Mouse (Mus musculus): Measurements from ENCODE around the gene Wdr38. TPM values are rescaled to one million over a fixed set of nuclear protein-coding genes. Genes with fewer than 3 reads are reported as not detected.
A peak's percentile ranks its signal among the peaks of the same experiment; 100 is the strongest.

Gene Wdr38
- polyA plus RNA-seq, 1 experiment from 2014 or later: 1.8 TPM

DNA sequence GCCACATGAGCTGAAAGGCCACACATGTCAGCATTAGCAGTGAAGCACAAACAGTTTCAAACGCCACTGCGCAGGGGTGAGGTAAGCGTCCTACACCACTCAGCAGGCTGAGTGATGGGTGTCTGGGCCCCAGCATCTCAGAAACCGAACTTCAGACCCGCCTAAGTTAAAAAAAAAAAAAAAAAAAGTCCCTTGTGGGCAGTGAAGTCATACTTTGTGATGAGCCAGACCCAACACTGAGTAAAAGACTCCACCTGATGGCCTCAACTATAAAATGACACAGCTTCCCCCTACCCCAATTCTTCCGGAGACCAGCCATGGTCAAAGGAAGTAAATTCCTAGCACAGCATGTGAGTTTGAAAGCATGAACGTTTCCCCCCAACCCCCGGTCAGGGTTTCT, 5.8 kb downstream of the Wdr38 start:
- Histone ChIP-seq H3K9me3 (replicated peaks; ENCODE audit: control insufficient read depth, low read length, poor library complexity, severe bottlenecking) (no peaks in the 10 kb centered on the region), H3K36me3 (ENCODE audit: control insufficient read depth, insufficient read depth, low read length) (peaks cover 13% of the 10 kb centered on the region), H3K4me3 (ENCODE audit: low read depth, low read length) (no peak overlapping the region), H3K27me3 (ENCODE audit: control insufficient read depth, insufficient read depth, low read depth, low read length) (no peaks in the 10 kb centered on the region), H3K9ac (ENCODE audit: low read depth, low read length) (no peak overlapping the region), H3K4me1 (ENCODE audit: control insufficient read depth, insufficient read depth, low read length) (peaks cover 29% of the 10 kb centered on the region), H3K27ac (ENCODE audit: low read length) (no peak overlapping the region), H3K4me2 (ENCODE audit: low read length) (peak overlapping the region; percentile 92; the same call in 1 of the 2 replicates)
- no peak for ATAC-seq
- WGBS: 47% methylated on average over 8 of the region's 8 CpGs

DNA sequence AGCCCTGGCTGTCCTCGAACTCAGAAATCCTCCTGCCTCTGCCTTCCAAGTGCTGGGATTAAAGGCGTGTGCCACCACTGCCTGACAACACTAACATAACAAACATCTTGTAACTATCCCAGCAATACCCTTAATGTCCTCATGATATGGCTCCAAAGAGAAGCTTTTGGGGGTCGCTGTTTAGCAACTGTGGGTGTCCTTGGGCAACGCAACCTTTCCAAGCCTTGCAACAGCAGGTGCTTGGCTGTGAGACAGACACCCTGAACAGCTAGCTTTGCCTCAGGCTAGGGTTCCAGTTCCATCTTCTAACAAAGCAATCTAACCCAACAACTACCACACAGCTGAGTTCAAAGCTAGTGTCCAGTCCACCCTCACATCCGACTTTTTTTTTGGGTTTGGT, 6.2 kb downstream of the Wdr38 start:
- ATAC-seq: no peak
- Histone ChIP-seq H3K9me3 (replicated peaks; ENCODE audit: control insufficient read depth, low read length, poor library complexity, severe bottlenecking) (no peaks in the 10 kb centered on the region), H3K4me2 (ENCODE audit: low read length) (peak overlapping the region; percentile 92), H3K4me3 (ENCODE audit: low read depth, low read length) (peak overlapping the region; percentile 58), H3K27ac (ENCODE audit: low read length) (no peak overlapping the region), H3K27me3 (ENCODE audit: control insufficient read depth, insufficient read depth, low read depth, low read length) (no peaks in the 10 kb centered on the region), H3K4me1 (ENCODE audit: control insufficient read depth, insufficient read depth, low read length) (peaks cover 29% of the 10 kb centered on the region), H3K36me3 (ENCODE audit: control insufficient read depth, insufficient read depth, low read length) (peaks cover 13% of the 10 kb centered on the region), H3K9ac (ENCODE audit: low read depth, low read length) (peak overlapping the region; percentile 86; the same call in 1 of the 2 replicates)
- 77% methylated on average over 5 of the region's 5 CpGs for WGBS

DNA sequence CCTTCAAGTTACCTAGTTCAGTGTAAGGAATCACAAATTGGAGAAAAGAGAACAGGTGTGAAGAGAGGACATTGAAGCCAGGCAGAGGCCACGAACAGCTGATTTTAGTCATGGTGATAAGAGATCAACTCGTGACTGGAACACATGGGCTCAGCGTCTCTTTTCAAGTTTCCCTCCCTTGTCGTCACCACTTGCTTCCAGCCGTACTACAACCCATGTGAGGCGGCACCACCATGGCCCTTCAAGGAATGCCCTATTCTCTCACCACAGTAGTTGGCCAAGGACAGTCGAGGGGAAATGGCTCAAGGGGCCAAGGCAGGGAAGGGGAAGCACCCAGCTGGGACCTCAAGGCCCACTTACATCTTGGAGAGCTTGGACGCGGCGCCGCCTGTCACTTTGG, 7.1 kb downstream of the Wdr38 start:
- Histone ChIP-seq H3K4me2 (ENCODE audit: low read length) (peak overlapping the region; percentile 92), H3K9ac (ENCODE audit: low read depth, low read length) (peak overlapping the region; percentile 86), H3K27me3 (ENCODE audit: control insufficient read depth, insufficient read depth, low read depth, low read length) (no peaks in the 10 kb centered on the region), H3K36me3 (ENCODE audit: control insufficient read depth, insufficient read depth, low read length) (peaks cover 13% of the 10 kb centered on the region), H3K4me1 (ENCODE audit: control insufficient read depth, insufficient read depth, low read length) (peaks cover 36% of the 10 kb centered on the region), H3K27ac (ENCODE audit: low read length) (peak overlapping the region; percentile 84), H3K9me3 (replicated peaks; ENCODE audit: control insufficient read depth, low read length, poor library complexity, severe bottlenecking) (no peaks in the 10 kb centered on the region), H3K4me3 (ENCODE audit: low read depth, low read length) (peak overlapping the region; percentile 58)
- WGBS: 0% methylated on average over 11 of the region's 11 CpGs
- peak; percentile 4; the same call in 1 of the 2 replicates for ATAC-seq

DNA sequence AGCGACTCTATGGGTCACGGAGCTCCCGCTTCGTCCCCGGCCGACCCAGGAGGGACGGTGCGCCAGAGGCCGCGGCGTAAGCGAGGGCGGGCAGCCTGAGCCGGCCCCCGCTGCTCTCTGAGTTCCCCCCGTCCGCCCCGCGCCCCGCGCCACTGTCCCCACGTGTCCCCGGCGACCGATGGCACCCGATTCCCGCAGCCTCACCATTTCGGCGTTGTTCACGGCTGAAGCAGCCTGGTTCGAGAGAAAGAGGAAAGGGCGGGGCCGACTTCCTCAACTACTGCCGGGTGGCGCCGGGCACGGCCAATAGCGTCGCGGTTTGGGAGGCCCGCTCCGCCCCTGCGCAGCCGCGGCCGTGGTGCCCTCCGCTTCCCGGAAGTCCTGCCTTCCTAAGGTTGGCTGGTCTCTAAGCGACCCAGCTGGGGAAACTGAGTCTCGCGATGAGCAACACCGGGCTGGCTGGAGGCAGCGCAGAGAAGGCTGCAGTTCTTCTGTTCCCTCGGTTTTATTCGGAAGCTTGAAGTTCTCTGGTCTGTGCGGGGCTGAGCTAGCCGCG, 7.7 kb downstream of the Wdr38 start, which contains the start of gene Arpc5l:
Gene Arpc5l (plus strand): TSS at position 469 of the 556 bp plus-strand sequence.
- Histone ChIP-seq H3K4me3 (ENCODE audit: low read depth, low read length) (peak within 1 kb of the TSS; percentile 58), H3K27me3 (ENCODE audit: control insufficient read depth, insufficient read depth, low read depth, low read length) (no peaks in the 10 kb centered on the region), H3K9ac (ENCODE audit: low read depth, low read length) (peak within 1 kb of the TSS; percentile 86), H3K4me2 (ENCODE audit: low read length) (peak within 1 kb of the TSS; percentile 92), H3K36me3 (ENCODE audit: control insufficient read depth, insufficient read depth, low read length) (peaks cover 13% of the 10 kb centered on the region), H3K9me3 (replicated peaks; ENCODE audit: control insufficient read depth, low read length, poor library complexity, severe bottlenecking) (no peaks in the 10 kb centered on the region), H3K27ac (ENCODE audit: low read length) (peak within 1 kb of the TSS; percentile 84), H3K4me1 (ENCODE audit: control insufficient read depth, insufficient read depth, low read length) (peaks cover 40% of the 10 kb centered on the region)
- peak; percentile 91 for ATAC-seq
- under 1% methylated on average over 54 of the region's 58 CpGs for WGBS

DNA sequence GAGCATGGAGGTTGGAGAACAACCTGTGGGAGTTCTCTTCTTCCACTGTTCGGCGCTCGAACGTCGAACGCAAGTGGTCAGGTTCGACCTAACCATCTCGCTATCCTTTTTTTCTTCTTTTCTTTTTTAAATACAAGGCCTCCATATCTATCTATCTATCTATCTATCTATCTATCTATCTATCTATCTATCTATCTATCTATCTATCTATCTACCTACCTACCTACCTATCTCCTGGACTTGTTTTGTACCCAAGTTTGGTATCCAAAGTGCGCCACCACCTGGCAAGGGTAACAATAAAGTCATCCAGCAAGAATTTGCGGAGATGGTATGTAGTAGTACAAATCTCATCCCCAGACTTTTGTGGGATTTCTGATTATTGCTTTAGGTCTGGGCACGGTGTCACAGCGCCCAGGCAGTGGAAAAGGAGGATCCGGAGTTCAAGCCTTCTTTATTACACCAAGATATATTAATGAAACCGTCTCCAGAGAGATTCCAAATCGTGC, 8.4 kb downstream of the Wdr38 start, which contains the start of gene Rpl35:
Gene Rpl35 (minus strand): TSS at position 51 of the 506 bp plus-strand sequence.
- H3K4me2 ChIP-seq (ENCODE audit: low read length): peak within 1 kb of the TSS; percentile 92
- H3K4me3 ChIP-seq (ENCODE audit: low read depth, low read length): peak within 1 kb of the TSS; percentile 58
- H3K27me3 ChIP-seq (ENCODE audit: control insufficient read depth, insufficient read depth, low read depth, low read length): no peaks in the 10 kb centered on the region
- H3K9me3 ChIP-seq (replicated peaks; ENCODE audit: control insufficient read depth, low read length, poor library complexity, severe bottlenecking): no peaks in the 10 kb centered on the region
- 16% methylated on average over 15 of the region's 15 CpGs for WGBS
- peaks cover 10% of the 10 kb centered on the region for H3K36me3 ChIP-seq (ENCODE audit: control insufficient read depth, insufficient read depth, low read length)
- peaks cover 45% of the 10 kb centered on the region for H3K4me1 ChIP-seq (ENCODE audit: control insufficient read depth, insufficient read depth, low read length)
- ATAC-seq: no peak
- peak within 1 kb of the TSS; percentile 84 for H3K27ac ChIP-seq (ENCODE audit: low read length)
- peak within 1 kb of the TSS; percentile 86 for H3K9ac ChIP-seq (ENCODE audit: low read depth, low read length)

DNA sequence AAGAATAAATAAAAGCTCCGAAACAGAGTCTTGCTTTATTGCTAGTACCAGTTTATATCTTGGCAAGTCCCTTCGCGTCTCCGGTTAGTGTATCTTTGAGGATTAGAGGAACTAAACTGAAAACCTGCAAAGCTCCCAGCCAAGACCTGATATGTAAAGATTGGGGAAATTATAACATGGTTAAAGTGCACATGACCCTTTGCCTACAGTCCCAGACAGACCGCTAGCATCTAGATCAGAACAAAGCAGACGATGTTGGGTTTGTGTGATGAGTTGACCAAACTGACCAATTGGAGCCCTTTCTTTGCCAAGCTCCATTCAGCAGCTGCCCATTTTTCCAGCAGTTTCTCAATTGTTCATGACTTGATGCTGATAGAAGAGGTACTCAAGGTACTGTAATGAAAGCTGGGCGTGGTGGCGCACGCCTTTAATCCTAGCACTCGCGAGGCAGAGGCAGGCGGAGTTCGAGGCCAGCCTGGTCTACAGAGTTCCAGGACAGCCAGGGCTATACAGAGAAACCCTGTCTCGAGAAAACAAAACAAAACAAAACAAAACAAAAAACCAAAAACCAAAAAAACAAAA, 9.0 kb downstream of the Wdr38 start:
- no peaks in the 10 kb centered on the region for H3K27me3 ChIP-seq (ENCODE audit: control insufficient read depth, insufficient read depth, low read depth, low read length)
- 94% methylated on average over 14 of the region's 14 CpGs for WGBS
- no peak overlapping the region for H3K9ac ChIP-seq (ENCODE audit: low read depth, low read length)
- H3K4me3 ChIP-seq (ENCODE audit: low read depth, low read length): no peak overlapping the region
- peak overlapping the region; percentile 84 for H3K4me2 ChIP-seq (ENCODE audit: low read length)
- H3K27ac ChIP-seq (ENCODE audit: low read length): no peak overlapping the region
- no peaks in the 10 kb centered on the region for H3K9me3 ChIP-seq (replicated peaks; ENCODE audit: control insufficient read depth, low read length, poor library complexity, severe bottlenecking)
- peaks cover 3% of the 10 kb centered on the region; the same call in 1 of the 2 replicates for H3K36me3 ChIP-seq (ENCODE audit: control insufficient read depth, insufficient read depth, low read length)
- no peak for ATAC-seq
- peaks cover 46% of the 10 kb centered on the region for H3K4me1 ChIP-seq (ENCODE audit: control insufficient read depth, insufficient read depth, low read length)

DNA sequence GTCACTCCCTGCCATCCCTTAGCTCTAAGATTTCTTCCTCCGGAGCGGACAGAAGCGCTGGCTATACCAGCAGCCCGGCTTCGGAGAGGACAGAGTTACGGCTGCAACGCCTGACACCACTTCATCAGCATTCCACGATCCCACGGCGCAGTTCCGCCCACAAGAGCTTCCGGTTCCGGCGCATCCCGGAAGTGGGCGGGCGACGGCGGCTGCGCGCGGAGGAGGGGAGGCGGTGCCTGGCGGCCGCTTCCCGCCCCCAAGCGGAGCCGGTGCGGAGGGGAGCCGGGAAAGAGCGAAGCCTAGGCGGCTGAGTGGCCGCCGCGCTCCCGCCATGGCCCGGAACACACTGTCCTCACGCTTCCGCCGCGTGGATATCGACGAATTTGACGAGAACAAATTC, 10.6 kb downstream of the Wdr38 start:
- Histone ChIP-seq H3K4me3 (ENCODE audit: low read depth, low read length) (peak overlapping the region; percentile 72), H3K9me3 (replicated peaks; ENCODE audit: control insufficient read depth, low read length, poor library complexity, severe bottlenecking) (no peaks in the 10 kb centered on the region), H3K27ac (ENCODE audit: low read length) (peak overlapping the region; percentile 91), H3K27me3 (ENCODE audit: control insufficient read depth, insufficient read depth, low read depth, low read length) (no peaks in the 10 kb centered on the region), H3K4me2 (ENCODE audit: low read length) (peak overlapping the region; percentile 84), H3K4me1 (ENCODE audit: control insufficient read depth, insufficient read depth, low read length) (peaks cover 47% of the 10 kb centered on the region), H3K9ac (ENCODE audit: low read depth, low read length) (peak overlapping the region; percentile 86), H3K36me3 (ENCODE audit: control insufficient read depth, insufficient read depth, low read length) (no peaks in the 10 kb centered on the region)
- under 1% methylated on average over 39 of the region's 44 CpGs for WGBS
- ATAC-seq: peak; percentile 89

DNA sequence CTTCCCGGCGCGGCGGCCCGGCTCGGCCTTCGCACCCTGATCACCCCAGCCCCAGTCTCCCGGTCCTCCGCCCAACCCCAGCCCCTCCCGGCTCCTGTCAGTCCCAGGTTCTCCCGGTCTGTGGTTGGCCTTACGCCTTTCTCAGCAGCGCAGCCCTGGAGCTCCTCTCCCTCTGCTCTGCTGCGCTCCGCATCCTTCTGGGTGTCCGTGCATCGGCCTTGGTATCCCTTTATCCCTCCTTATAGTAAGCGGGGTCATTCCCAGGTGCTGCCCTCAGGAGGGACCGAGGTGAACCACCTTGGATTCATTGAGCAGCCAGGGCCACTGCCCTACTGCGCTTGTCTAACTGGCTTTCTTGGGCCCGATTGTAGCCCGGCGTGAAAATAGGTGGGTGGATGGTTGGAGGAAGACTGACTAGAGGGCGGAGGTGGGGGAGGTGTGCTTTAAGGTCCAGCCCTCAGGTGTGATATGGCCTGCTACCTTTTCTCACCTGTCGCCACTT, 11.1 kb downstream of the Wdr38 start:
- WGBS: 0% methylated on average over 25 of the region's 25 CpGs
- H3K36me3 ChIP-seq (ENCODE audit: control insufficient read depth, insufficient read depth, low read length): peaks cover under 1% of the 10 kb centered on the region; the same call in 1 of the 2 replicates
- peaks cover 41% of the 10 kb centered on the region for H3K4me1 ChIP-seq (ENCODE audit: control insufficient read depth, insufficient read depth, low read length)

DNA sequence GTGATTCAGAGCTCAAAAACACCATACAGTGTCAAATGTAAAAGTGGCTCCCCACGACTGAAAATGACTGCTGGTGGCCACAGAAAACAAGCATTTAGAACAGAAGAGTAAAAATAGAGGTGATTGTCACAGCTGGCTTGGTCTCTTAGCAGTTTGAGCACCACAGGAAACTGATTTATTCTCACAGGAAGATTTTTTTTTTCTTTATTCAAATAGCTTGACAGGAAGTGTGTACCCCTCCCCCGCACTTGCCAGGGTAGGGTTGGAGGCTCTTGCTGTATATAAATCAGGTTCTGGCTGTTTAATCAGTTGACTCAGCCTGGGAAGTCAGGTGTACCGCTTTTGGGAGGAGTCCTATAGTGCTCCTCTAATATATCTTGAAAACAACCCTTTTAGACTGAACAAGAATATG, 11.7 kb downstream of the Wdr38 start:
- H3K36me3 ChIP-seq (ENCODE audit: control insufficient read depth, insufficient read depth, low read length): peaks cover 6% of the 10 kb centered on the region
- H3K4me2 ChIP-seq (ENCODE audit: low read length): peak overlapping the region; percentile 84
- H3K27me3 ChIP-seq (ENCODE audit: control insufficient read depth, insufficient read depth, low read depth, low read length): no peaks in the 10 kb centered on the region
- H3K4me3 ChIP-seq (ENCODE audit: low read depth, low read length): peak overlapping the region; percentile 72
- H3K9ac ChIP-seq (ENCODE audit: low read depth, low read length): peak overlapping the region; percentile 86
- H3K9me3 ChIP-seq (replicated peaks; ENCODE audit: control insufficient read depth, low read length, poor library complexity, severe bottlenecking): no peaks in the 10 kb centered on the region
- 26% methylated on average over 3 of the region's 3 CpGs for WGBS
- H3K4me1 ChIP-seq (ENCODE audit: control insufficient read depth, insufficient read depth, low read length): peaks cover 36% of the 10 kb centered on the region
- no peak for ATAC-seq
- no peak overlapping the region; the same call in 1 of the 2 replicates for H3K27ac ChIP-seq (ENCODE audit: low read length)

More for the DNA sequence above, 11.1 kb downstream of the Wdr38 start:
- peak; percentile 54 for ATAC-seq
- no peaks in the 10 kb centered on the region for H3K9me3 ChIP-seq (replicated peaks; ENCODE audit: control insufficient read depth, low read length, poor library complexity, severe bottlenecking)
- peak overlapping the region; percentile 86 for H3K9ac ChIP-seq (ENCODE audit: low read depth, low read length)
- H3K27me3 ChIP-seq (ENCODE audit: control insufficient read depth, insufficient read depth, low read depth, low read length): no peaks in the 10 kb centered on the region
- H3K4me2 ChIP-seq (ENCODE audit: low read length): peak overlapping the region; percentile 84
- H3K27ac ChIP-seq (ENCODE audit: low read length): peak overlapping the region; percentile 91
- peak overlapping the region; percentile 72 for H3K4me3 ChIP-seq (ENCODE audit: low read depth, low read length)

Measured in midbrain, embryonic 16.5 days (tissue).